Mouse (Mus musculus) megakaryocyte, embryonic 14.5 days (primary cell): ENCODE measurements at regions not wholly inside any gene's neighbourhood (a gene's known extent, or its start where the extent isn't known, plus 50 kb on each side); places are given as distances from the start of the nearest gene placed in this dataset.

Source experiments
- H3K27me3 ChIP-seq: replicated peaks from 2 replicates; pipeline ENCODE3; 2012; ENCODE audit warnings: inconsistent platforms
- H3K36me3 ChIP-seq: replicated peaks from 2 replicates; pipeline ENCODE3; 2012; ENCODE audit warnings: low read length, inconsistent platforms, mixed read lengths
- H3K4me1 ChIP-seq: 2 replicates; pipeline ENCODE4 v1.6.1; 2012; ENCODE audit warnings: inconsistent platforms
- H3K4me3 ChIP-seq: replicated peaks from 2 replicates; pipeline ENCODE3; 2012; ENCODE audit warnings: moderate library complexity, mild to moderate bottlenecking, inconsistent platforms
- H3K9me3 ChIP-seq: 2 replicates; pipeline ENCODE4 v1.6.1; 2012; ENCODE audit warnings: inconsistent platforms
- FLI1 ChIP-seq: IDR thresholded peaks from 2 replicates; pipeline ENCODE4 v1.6.1; 2012; ENCODE audit warnings: low read length, inconsistent platforms, mixed read lengths
- GATA1 ChIP-seq: IDR thresholded peaks from 3 replicates; pipeline ENCODE4 v1.6.1; 2012; ENCODE audit warnings: mixed read lengths, low read length, inconsistent platforms, borderline replicate concordance

- Histone ChIP-seq H3K27me3 (no peaks in the 10 kb centered on the region), H3K4me3 (no peak overlapping the region), H3K4me1 (no peaks in the 10 kb centered on the region), H3K9me3 (no peaks in the 10 kb centered on the region), H3K36me3 (no peaks in the 10 kb centered on the region)
- TF ChIP-seq GATA1 (no peak), FLI1 (no peak)
These were observed 355.5 kb downstream of the Anxa1 start for GRCm38 (mm10) chr19:20035223-20035622.

- no peak for TF ChIP-seq FLI1
- no peak for TF ChIP-seq GATA1
- Histone ChIP-seq H3K4me1 (no peaks in the 10 kb centered on the region), H3K9me3 (no peaks in the 10 kb centered on the region), H3K27me3 (no peaks in the 10 kb centered on the region), H3K36me3 (no peaks in the 10 kb centered on the region), H3K4me3 (no peak overlapping the region)
These were observed 363.0 kb downstream of the Anxa1 start for GRCm38 (mm10) chr19:20027667-20028282.

- Histone ChIP-seq H3K4me1 (no peaks in the 10 kb centered on the region), H3K9me3 (no peaks in the 10 kb centered on the region), H3K36me3 (no peaks in the 10 kb centered on the region), H3K27me3 (no peaks in the 10 kb centered on the region), H3K4me3 (no peak overlapping the region)
- no peak for TF ChIP-seq GATA1
- TF ChIP-seq FLI1 = no peak
These were observed 376.6 kb downstream of the Anxa1 start for GRCm38 (mm10) chr19:20014114-20014513.

GRCm38 (mm10) chr19:20009801-20010441 lies 380.8 kb downstream of the Anxa1 start:
- no peaks in the 10 kb centered on the region for H3K4me1 ChIP-seq
- no peaks in the 10 kb centered on the region for H3K27me3 ChIP-seq
- H3K9me3 ChIP-seq = no peaks in the 10 kb centered on the region
- no peaks in the 10 kb centered on the region for H3K36me3 ChIP-seq
- H3K4me3 ChIP-seq = peak overlapping the region; percentile 53
- no peak for TF ChIP-seq GATA1
- no peak for TF ChIP-seq FLI1

GRCm38 (mm10) chr19:20005932-20006625 lies 384.7 kb downstream of the Anxa1 start:
- H3K4me1 ChIP-seq = no peaks in the 10 kb centered on the region
- no peaks in the 10 kb centered on the region for H3K27me3 ChIP-seq
- H3K4me3 ChIP-seq = no peak overlapping the region
- TF ChIP-seq GATA1 = no peak
- no peak for TF ChIP-seq FLI1
- no peaks in the 10 kb centered on the region for H3K36me3 ChIP-seq
- H3K9me3 ChIP-seq = peaks cover 3% of the 10 kb centered on the region; the same call in 1 of the 2 replicates

- Histone ChIP-seq H3K27me3 (no peaks in the 10 kb centered on the region), H3K4me3 (no peak overlapping the region), H3K9me3 (no peaks in the 10 kb centered on the region), H3K4me1 (no peaks in the 10 kb centered on the region), H3K36me3 (no peaks in the 10 kb centered on the region)
- TF ChIP-seq GATA1 (no peak), FLI1 (no peak)
These were observed 403.5 kb downstream of the Anxa1 start for GRCm38 (mm10) chr19:19987255-19987654.

- no peaks in the 10 kb centered on the region for H3K9me3 ChIP-seq
These were observed 411.9 kb downstream of the Anxa1 start for GRCm38 (mm10) chr19:19978816-19979215.

GRCm38 (mm10) chr19:19977609-19978259 lies 413.0 kb downstream of the Anxa1 start:
- TF ChIP-seq GATA1 (no peak), FLI1 (no peak)
- Histone ChIP-seq H3K9me3 (no peaks in the 10 kb centered on the region), H3K36me3 (no peaks in the 10 kb centered on the region), H3K27me3 (no peaks in the 10 kb centered on the region), H3K4me3 (no peak overlapping the region), H3K4me1 (no peaks in the 10 kb centered on the region)

More at GRCm38 (mm10) chr19:19978816-19979215, 411.9 kb downstream of the Anxa1 start:
- no peaks in the 10 kb centered on the region for H3K36me3 ChIP-seq
- H3K27me3 ChIP-seq = no peaks in the 10 kb centered on the region
- no peaks in the 10 kb centered on the region for H3K4me1 ChIP-seq
- no peak for TF ChIP-seq FLI1
- TF ChIP-seq GATA1 = no peak
- no peak overlapping the region for H3K4me3 ChIP-seq

GRCm38 (mm10) chr19:19976776-19977175 lies 414.0 kb downstream of the Anxa1 start:
- Histone ChIP-seq H3K4me3 (no peak overlapping the region), H3K4me1 (no peaks in the 10 kb centered on the region), H3K27me3 (no peaks in the 10 kb centered on the region), H3K36me3 (no peaks in the 10 kb centered on the region), H3K9me3 (no peaks in the 10 kb centered on the region)
- TF ChIP-seq GATA1 = no peak
- no peak for TF ChIP-seq FLI1
